Mouse (Mus musculus): ENCODE measurements around the gene Tdrd9. TPM values are rescaled to one million over a fixed set of nuclear protein-coding genes. Genes with fewer than 3 reads are reported as not detected.

The Tdrd9 gene
- polyA plus RNA-seq, 1 experiment from 2014 or later: 0.47 TPM

GRCm38 (mm10) chr12:112113710-112114109, 142.4 kb downstream of the Tdrd9 start:
- H3K4me1 ChIP-seq: peaks cover 19% of the 10 kb centered on the region
- ATAC-seq (replicated peaks; ENCODE audit: low FRiP score): 0 out of 2 replicates have a peak, but pooled peaks have one; percentile 25
- no peaks in the 10 kb centered on the region for H3K36me3 ChIP-seq
- no peak overlapping the region for H3K4me2 ChIP-seq
- 15% methylated on average over 7 of the region's 7 CpGs for WGBS
- no peak overlapping the region for H3K9ac ChIP-seq
- H3K27me3 ChIP-seq: peaks cover 28% of the 10 kb centered on the region; the same call in 1 of the 2 replicates
- no peaks in the 10 kb centered on the region for H3K9me3 ChIP-seq (replicated peaks)
- no peak overlapping the region for H3K4me3 ChIP-seq (replicated peaks)
- H3K27ac ChIP-seq: no peak overlapping the region

DNA sequence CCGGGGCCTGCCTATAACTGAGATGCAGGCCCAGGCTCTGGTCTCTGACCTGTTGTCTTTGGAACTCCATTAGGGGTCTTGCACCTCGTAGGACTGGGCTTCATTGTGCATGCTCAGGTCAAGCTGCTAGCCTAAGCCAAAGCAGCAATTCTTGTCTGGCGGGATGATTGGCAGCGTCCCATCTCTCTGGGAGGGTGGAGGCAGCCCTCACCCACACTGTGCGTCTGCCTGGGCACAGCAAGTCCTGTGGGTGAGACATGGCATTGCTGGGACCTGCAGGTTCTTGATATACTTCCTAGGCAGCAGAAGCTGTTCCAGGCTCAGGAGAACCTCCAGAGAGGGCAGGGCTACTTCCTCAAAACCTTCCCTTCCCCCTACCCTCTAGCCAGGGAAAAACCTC, 145.6 kb downstream of the Tdrd9 start:
- Histone ChIP-seq H3K9me3 (replicated peaks) (no peaks in the 10 kb centered on the region), H3K36me3 (no peaks in the 10 kb centered on the region), H3K4me2 (no peak overlapping the region), H3K9ac (no peak overlapping the region), H3K27me3 (0 out of 2 replicates have a peak, but pooled peaks cover 22% of the 10 kb centered on the region), H3K4me1 (peaks cover 21% of the 10 kb centered on the region), H3K27ac (no peak overlapping the region), H3K4me3 (replicated peaks) (no peak overlapping the region)
- WGBS: 84% methylated on average over 5 of the region's 5 CpGs
- ATAC-seq (replicated peaks; ENCODE audit: low FRiP score): no peak

GRCm38 (mm10) chr12:112117649-112118048, 146.3 kb downstream of the Tdrd9 start:
- ATAC-seq (replicated peaks; ENCODE audit: low FRiP score): no peak

More at GRCm38 (mm10) chr12:112117649-112118048, 146.3 kb downstream of the Tdrd9 start:
- WGBS: 77% methylated on average over 7 of the region's 7 CpGs
- Histone ChIP-seq H3K4me3 (replicated peaks) (no peak overlapping the region), H3K4me2 (no peak overlapping the region), H3K4me1 (peaks cover 21% of the 10 kb centered on the region), H3K27me3 (0 out of 2 replicates have a peak, but pooled peaks cover 20% of the 10 kb centered on the region), H3K27ac (no peak overlapping the region), H3K9ac (no peak overlapping the region), H3K36me3 (no peaks in the 10 kb centered on the region), H3K9me3 (replicated peaks) (no peaks in the 10 kb centered on the region)

Small RNA genes lying within 50 kb of the gene (microRNA-seq; reads per million reads assigned to microRNA genes)
- gene Mir3073a (not detected), gene Mir3073b (not detected)

Other genes with a start within 250 kb of the Tdrd9 start
- 81.8 and 98.5 TPM in 2 replicates for gene Klc1, start 212.7 kb upstream of the Tdrd9 start, polyA plus RNA-seq (2015; fragmentation: Nextera tagmentation; extraction: Ambion mirVana)
- 14.0 and 14.3 TPM in 2 replicates for gene Xrcc3, start 157.7 kb upstream of the Tdrd9 start, polyA plus RNA-seq (2015; fragmentation: Nextera tagmentation; extraction: Ambion mirVana)
- 117 and 125 TPM in 2 replicates for gene Zfyve21, start 157.4 kb upstream of the Tdrd9 start, polyA plus RNA-seq (2015; fragmentation: Nextera tagmentation; extraction: Ambion mirVana)
- gene Ppp1r13b, start 63.4 kb upstream of the Tdrd9 start, polyA plus RNA-seq (2015; fragmentation: Nextera tagmentation; extraction: Ambion mirVana): 14.5 and 18.5 TPM in 2 replicates
- 785 and 879 TPM in 2 replicates for gene Atp5mpl, start 4.6 kb upstream of the Tdrd9 start, polyA plus RNA-seq (2015; fragmentation: Nextera tagmentation; extraction: Ambion mirVana)
- gene Rd3l, start 9.8 kb downstream of the Tdrd9 start, polyA plus RNA-seq (2015; fragmentation: Nextera tagmentation; extraction: Ambion mirVana): not detected in 2 replicates
- 1.9 and 3.1 TPM in 2 replicates for gene Aspg, start 135.1 kb downstream of the Tdrd9 start, polyA plus RNA-seq (2015; fragmentation: Nextera tagmentation; extraction: Ambion mirVana)
- gene Kif26a, start 174.6 kb downstream of the Tdrd9 start, polyA plus RNA-seq (2015; fragmentation: Nextera tagmentation; extraction: Ambion mirVana): 3.6 and 4.5 TPM in 2 replicates